Mouse (Mus musculus) lung, postnatal 0 days (tissue): ENCODE results near the gene Retnlb.

ENCODE experiments used
- CTCF ChIP-seq: IDR thresholded peaks from 2 replicates; pipeline ENCODE4 v1.5.1; 2016; ENCODE audit warnings: antibody characterized with exemption, mild to moderate bottlenecking
- EP300 ChIP-seq: IDR thresholded peaks from 2 replicates; pipeline ENCODE4 v1.6.1; 2016; ENCODE audit warnings: antibody characterized with exemption, mild to moderate bottlenecking, control low read depth

- TF ChIP-seq CTCF (no peak), EP300 (peak; percentile 97)
These were observed 17.2 kb upstream of the Retnlb start for GRCm38 (mm10) chr16:48799470-48799869.
